Mouse (Mus musculus): ENCODE data around the gene Vmn2r109.
"Not testable (repeated sequence)": the region's sequence is repeated elsewhere in the genome, so short reads cannot be mapped to it uniquely, and the experiment has no call there.

The Vmn2r109 gene

DNA sequence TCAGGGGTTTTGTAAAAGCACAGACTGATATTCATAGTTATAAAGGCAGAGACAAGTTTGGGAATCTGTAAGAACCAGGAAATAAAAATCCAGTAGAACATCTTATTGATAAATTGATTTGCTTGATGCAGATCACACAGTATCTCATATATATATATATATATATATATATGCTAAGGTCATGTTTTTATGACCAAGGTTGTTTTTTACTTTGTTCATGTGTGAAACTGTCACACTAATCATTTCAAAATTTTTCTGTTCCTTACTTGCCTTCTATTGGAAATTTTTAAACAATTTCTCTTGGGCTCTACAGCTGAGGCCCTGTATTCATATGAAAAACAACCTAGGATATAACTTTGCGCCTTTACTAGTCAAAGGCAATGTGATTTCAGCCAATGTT is at the start of gene Vmn2r109:
Vmn2r109 (minus strand) TSS at position 101 of the 400 bp plus-strand sequence.
- DNase-seq: no peak

DNA sequence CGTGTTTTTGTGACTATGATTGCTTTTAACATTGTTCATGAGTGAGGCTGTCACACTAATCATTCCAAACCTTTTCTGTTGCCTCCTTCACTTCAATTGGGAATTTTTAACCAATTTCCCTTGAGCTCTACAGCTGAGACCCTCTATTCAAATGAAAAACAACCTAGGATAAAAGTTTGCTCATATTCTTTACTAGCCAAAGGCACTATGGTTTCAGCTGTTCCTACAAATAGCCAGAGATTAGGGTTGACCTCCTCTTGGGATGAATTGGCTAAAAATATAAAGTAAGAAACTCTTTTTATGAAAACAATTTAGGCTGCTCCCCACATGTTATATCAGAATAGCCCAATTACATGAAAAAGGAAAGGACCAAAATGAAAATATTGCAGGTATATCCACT is 31.8 kb upstream of the Vmn2r109 start, which contains the start of gene Vmn2r110:
Vmn2r110 (minus strand) TSS at position 101 of the 400 bp plus-strand sequence.
- DNase-seq: no peak

DNA sequence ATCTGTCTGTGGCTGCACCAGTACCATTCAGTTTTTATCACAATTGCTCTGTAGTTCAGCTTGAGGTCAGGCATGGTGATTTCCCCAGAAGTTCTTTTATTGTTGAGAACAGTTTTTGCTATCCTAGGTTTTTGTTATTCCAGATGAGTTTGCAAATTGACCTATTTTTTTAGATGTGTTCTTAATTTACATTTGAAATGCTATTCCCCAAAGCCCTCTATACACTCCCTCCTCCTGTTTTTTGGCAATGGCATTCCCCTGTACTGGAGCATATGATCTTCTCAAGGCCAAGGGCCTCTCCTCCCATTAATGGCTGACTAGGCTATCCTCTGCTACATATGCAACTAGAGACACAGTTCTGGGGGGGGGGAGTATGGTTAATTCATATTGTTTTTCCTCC is 56.3 kb downstream of the Vmn2r109 start:
- not testable (repeated sequence) for DNase-seq

DNA sequence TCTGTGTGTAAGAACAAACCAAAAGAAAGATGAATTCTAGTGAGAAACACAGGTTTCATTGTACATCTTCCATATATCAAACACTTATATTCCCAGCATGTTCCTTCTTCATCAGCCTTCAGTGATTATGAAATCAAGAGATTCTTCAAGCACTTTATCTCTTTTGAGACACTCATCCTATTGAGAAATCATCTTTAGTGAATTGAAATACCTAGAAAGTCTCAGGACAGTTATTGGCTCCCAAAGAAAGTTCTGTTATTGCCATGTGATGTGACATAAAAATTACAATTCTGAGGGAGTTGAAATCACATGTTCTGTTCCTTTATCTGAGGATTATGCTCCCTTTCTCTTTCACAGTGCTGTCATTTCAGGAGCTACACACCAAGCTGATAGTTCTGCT is 66.7 kb downstream of the Vmn2r109 start, which contains the start of gene Vmn1r225:
Vmn1r225 (plus strand) TSS at position 301 of the 400 bp plus-strand sequence.
- DNase-seq: no peak
